Mouse (Mus musculus) heart, embryonic 14.5 days (tissue): Measurements from ENCODE around the gene Zfp872. TPM values are rescaled to one million over a fixed set of nuclear protein-coding genes. Genes with fewer than 3 reads are reported as not detected.

Experiments used
- ATAC-seq: fragments of 200-750 bp; cut with Nextera tagmentation; 2 replicates; pipeline ENCODE4 v1.8.0; 2017; ENCODE audit warnings: low read depth, moderate TSS enrichment; ENCODE audit not compliant: insufficient number of reproducible peaks, insufficient read depth, low FRiP score
- H3K27ac ChIP-seq, 2 experiments: fragments of 200-500 bp in 1 of 2; fragments of 300-500 bp in 1 of 2; sonication (generic) in 1 of 2; replicated peaks in 1 of 2; 2 replicates each; pipeline ENCODE4 v1.5.1; 2012 to 2014; ENCODE audit warnings: low read depth in 2 of 2, low read length in 2 of 2, control low read depth in 1 of 2, mild to moderate bottlenecking in 1 of 2, mixed read lengths in 1 of 2; ENCODE audit not compliant: control insufficient read depth in 1 of 2, insufficient read depth in 1 of 2
- H3K27me3 ChIP-seq: fragments of 300-500 bp; sonication (generic); 2 replicates; pipeline ENCODE4 v1.6.1; 2014; ENCODE audit warnings: mild to moderate bottlenecking, low read length, control low read depth; ENCODE audit not compliant: control insufficient read depth, insufficient read depth
- H3K36me3 ChIP-seq: fragments of 300-500 bp; sonication (generic); 2 replicates; pipeline ENCODE4 v1.6.1; 2014; ENCODE audit warnings: mild to moderate bottlenecking, control low read depth, low read length, mixed read lengths; ENCODE audit not compliant: control insufficient read depth, insufficient read depth
- H3K4me1 ChIP-seq, 2 experiments: fragments of 200-500 bp in 1 of 2; fragments of 300-500 bp in 1 of 2; sonication (generic) in 1 of 2; 2 replicates each; pipeline ENCODE4 v1.6.1; 2012 to 2014; ENCODE audit warnings: low read length in 2 of 2, control low read depth in 1 of 2, mixed read lengths in 1 of 2; ENCODE audit not compliant: control insufficient read depth in 2 of 2, insufficient read depth in 2 of 2
- H3K4me2 ChIP-seq: fragments of 300-500 bp; sonication (generic); 2 replicates; pipeline ENCODE4 v1.6.1; 2014; ENCODE audit warnings: mild to moderate bottlenecking, low read length
- H3K4me3 ChIP-seq, 2 experiments: fragments of 200-500 bp in 1 of 2; fragments of 300-500 bp in 1 of 2; sonication (generic) in 1 of 2; 2 replicates each; pipeline ENCODE4 v1.5.1; 2012 to 2014; ENCODE audit warnings: low read length in 2 of 2, mild to moderate bottlenecking in 2 of 2, control low read depth in 1 of 2, low read depth in 1 of 2, moderate library complexity in 1 of 2; ENCODE audit not compliant: control insufficient read depth in 1 of 2, insufficient read depth in 1 of 2
- H3K9ac ChIP-seq: fragments of 300-500 bp; sonication (generic); 2 replicates; pipeline ENCODE4 v1.6.1; 2014; ENCODE audit warnings: mild to moderate bottlenecking, low read length
- H3K9me3 ChIP-seq: fragments of 300-500 bp; sonication (generic); 2 replicates; pipeline ENCODE4 v1.6.1; 2016; ENCODE audit warnings: low read length, control low read depth; ENCODE audit not compliant: control insufficient read depth
- WGBS: fragments of 180-500 bp; shearing (Covaris S2); extraction: QIAGEN DNeasy Blood & Tissue Kit; methylation state at CpG from one replicate; pipeline ENCODE4 v1.1.7; 2014; 5-methylcytosine and 5-hydroxymethylcytosine counted together
- polyA plus RNA-seq: library from polyadenylated mRNA; unstranded; fragments of >200 nt; fragmentation: Nextera tagmentation; extraction: Ambion mirVana; gene quantifications from 2 replicates; pipeline ENCODE4 v1.2.1, GENCODE M21; 2014

Gene Zfp872
- polyA plus RNA-seq, 1 experiment from 2014 or later = 0.28 TPM

- Histone ChIP-seq H3K9ac (no peak overlapping the region), H3K36me3 (no peaks in the 10 kb centered on the region), H3K4me1 (0 out of 4 replicates have a peak, but pooled peaks cover 3% of the 10 kb centered on the region in 2 experiments), H3K9me3 (no peaks in the 10 kb centered on the region; the same call in 1 of the 2 replicates), H3K27ac (no peak overlapping the region), H3K27me3 (no peaks in the 10 kb centered on the region), H3K4me3 (no peak overlapping the region), H3K4me2 (no peak overlapping the region)
- WGBS = 84% methylated on average over 2 of the region's 2 CpGs
- ATAC-seq = no peak
Observed at GRCm38 (mm10) chr9:22150946-22151345, 36.9 kb upstream of the Zfp872 start.

- ATAC-seq = no peak
- Histone ChIP-seq H3K27me3 (0 out of 2 replicates have a peak, but pooled peaks cover 3% of the 10 kb centered on the region), H3K9me3 (no peaks in the 10 kb centered on the region), H3K36me3 (peaks cover 6% of the 10 kb centered on the region), H3K4me1 (peaks cover 7 to 11% of the 10 kb centered on the region in 2 experiments; a peak in 3 of 4 replicates), H3K27ac (no peak overlapping the region), H3K4me3 (no peak overlapping the region), H3K4me2 (no peak overlapping the region), H3K9ac (no peak overlapping the region)
- WGBS = 81% methylated on average over 3 of the region's 3 CpGs
Observed at GRCm38 (mm10) chr9:22153810-22154209, 34.1 kb upstream of the Zfp872 start.

GRCm38 (mm10) chr9:22155614-22156013 lies 32.3 kb upstream of the Zfp872 start:
- 15% methylated on average over 10 of the region's 10 CpGs for WGBS
- H3K4me2 ChIP-seq = peak overlapping the region; percentile 51
- no peak overlapping the region for H3K9ac ChIP-seq
- no peak; the same call in 1 of the 2 replicates for ATAC-seq
- peaks cover 7 to 11% of the 10 kb centered on the region in 2 experiments; a peak in 3 of 4 replicates for H3K4me1 ChIP-seq
- H3K36me3 ChIP-seq = peaks cover 6% of the 10 kb centered on the region
- H3K27ac ChIP-seq = no peak overlapping the region; a peak in 1 of 4 replicates
- no peaks in the 10 kb centered on the region for H3K9me3 ChIP-seq
- H3K4me3 ChIP-seq = peak overlapping the region; percentile 8 to 32; a peak in 3 of 4 replicates
- 0 out of 2 replicates have a peak, but pooled peaks cover 3% of the 10 kb centered on the region for H3K27me3 ChIP-seq

GRCm38 (mm10) chr9:22156497-22157245 lies 31.2 kb upstream of the Zfp872 start, which contains the start of gene Pigyl:
Gene Pigyl, plus strand, starts transcription at chr9:22156846.
- Histone ChIP-seq H3K27me3 (0 out of 2 replicates have a peak, but pooled peaks cover 3% of the 10 kb centered on the region), H3K9me3 (no peaks in the 10 kb centered on the region), H3K36me3 (peaks cover 6% of the 10 kb centered on the region), H3K4me1 (peaks cover 7 to 11% of the 10 kb centered on the region in 2 experiments; a peak in 3 of 4 replicates), H3K4me2 (peak within 1 kb of the TSS; percentile 76), H3K4me3 (peak within 1 kb of the TSS; percentile 75 to 92), H3K9ac (peak within 1 kb of the TSS; percentile 87), H3K27ac (peak within 1 kb of the TSS; percentile 87 to 92)
- peak; percentile 98 for ATAC-seq
- WGBS = under 1% methylated on average over 65 of the region's 65 CpGs

- H3K27ac ChIP-seq = no peak overlapping the region
- H3K9ac ChIP-seq = peak overlapping the region; percentile 87
- H3K36me3 ChIP-seq = peaks cover 6% of the 10 kb centered on the region
- H3K4me3 ChIP-seq = peak overlapping the region; percentile 75 to 92
- 0 out of 2 replicates have a peak, but pooled peaks cover 3% of the 10 kb centered on the region for H3K27me3 ChIP-seq
- ATAC-seq = no peak
- peak overlapping the region; percentile 76 for H3K4me2 ChIP-seq
- no peaks in the 10 kb centered on the region for H3K9me3 ChIP-seq
- H3K4me1 ChIP-seq = peaks cover 7 to 11% of the 10 kb centered on the region in 2 experiments; a peak in 3 of 4 replicates
- 49% methylated on average over 34 of the region's 34 CpGs for WGBS
Observed at GRCm38 (mm10) chr9:22157516-22158265, 30.2 kb upstream of the Zfp872 start.

- peaks cover 6% of the 10 kb centered on the region; the same call in 1 of the 2 replicates for H3K27me3 ChIP-seq
- H3K36me3 ChIP-seq = peaks cover 6% of the 10 kb centered on the region
- no peak overlapping the region for H3K4me3 ChIP-seq
- ATAC-seq = no peak
- H3K9ac ChIP-seq = no peak overlapping the region
- WGBS = 29% methylated on average over 6 of the region's 6 CpGs
- H3K4me1 ChIP-seq = peaks cover 4 to 7% of the 10 kb centered on the region in 2 experiments; a peak in 3 of 4 replicates
- no peaks in the 10 kb centered on the region for H3K9me3 ChIP-seq
- no peak overlapping the region for H3K27ac ChIP-seq
- H3K4me2 ChIP-seq = no peak overlapping the region
Observed at GRCm38 (mm10) chr9:22161299-22161698, 26.6 kb upstream of the Zfp872 start.

- 78% methylated on average over 9 of the region's 9 CpGs for WGBS
- H3K9me3 ChIP-seq = no peaks in the 10 kb centered on the region; the same call in 1 of the 2 replicates
- H3K4me1 ChIP-seq = peaks cover 4 to 6% of the 10 kb centered on the region in 2 experiments; a peak in 3 of 4 replicates
- H3K27me3 ChIP-seq = peaks cover 6% of the 10 kb centered on the region; the same call in 1 of the 2 replicates
- H3K27ac ChIP-seq = no peak overlapping the region
- H3K4me3 ChIP-seq = no peak overlapping the region
- H3K36me3 ChIP-seq = peaks cover 6% of the 10 kb centered on the region
- no peak for ATAC-seq
- no peak overlapping the region for H3K9ac ChIP-seq
- no peak overlapping the region for H3K4me2 ChIP-seq
Observed at GRCm38 (mm10) chr9:22162305-22162704, 25.6 kb upstream of the Zfp872 start.
